Mouse (Mus musculus): ENCODE data around the gene Polm.

DNA sequence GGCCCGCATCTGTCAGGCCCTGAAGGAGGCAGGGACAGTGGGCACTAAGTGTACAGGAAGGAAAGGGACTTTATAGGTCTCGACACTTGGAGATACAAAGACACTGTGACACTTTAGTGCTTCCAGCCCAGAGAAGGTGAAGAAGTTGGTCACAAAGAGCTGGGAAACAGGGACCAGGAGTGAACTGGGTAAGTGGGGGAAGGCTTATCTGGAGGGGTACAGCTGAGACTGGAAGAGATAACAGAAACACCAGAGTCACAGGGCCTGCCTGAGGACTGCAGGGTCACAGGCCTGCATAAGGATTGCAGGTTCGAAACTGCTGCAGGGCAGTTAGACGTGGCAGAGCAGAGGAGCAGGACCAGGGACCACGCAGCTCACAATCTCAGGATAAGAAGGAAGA lies 9.9 kb downstream of the Polm start:
- TF ChIP-seq CTCF (IDR thresholded peaks at IDR 0.05 in 2 of 3, conservative IDR thresholded peaks at IDR 0.05 in 1 of 3; ENCODE audit: control insufficient read depth in 1 of 3, insufficient read depth in 1 of 3, low read depth in 2 of 3, low read length in 3 of 3, poor library complexity in 1 of 3, severe bottlenecking in 1 of 3) (no peak), ELF1 (IDR thresholded peaks at IDR 0.05; ENCODE audit: low read depth, low read length) (no peak), USF2 (IDR thresholded peaks at IDR 0.05; ENCODE audit: borderline replicate concordance in 1 of 2, insufficient read depth in 1 of 2, low read depth in 1 of 2, low read length in 2 of 2) (no peak), POLR2A (IDR thresholded peaks at IDR 0.05; ENCODE audit: control insufficient read depth in 1 of 2, insufficient read depth in 1 of 2, low read depth in 1 of 2, low read length in 2 of 2, poor library complexity in 1 of 2) (no peak), TAL1 (IDR thresholded peaks at IDR 0.05; ENCODE audit: low read length) (peak; percentile 27; the same call in 1 of the 2 replicates), MAFK (IDR thresholded peaks at IDR 0.05; ENCODE audit: borderline replicate concordance, low read depth, low read length) (no peak), EP300 (IDR thresholded peaks at IDR 0.05; ENCODE audit: low read depth in 1 of 2, low read length in 2 of 2) (peak; percentile 65), JUND (IDR thresholded peaks at IDR 0.05; ENCODE audit: low read depth, low read length) (no peak), GATA1 (IDR thresholded peaks at IDR 0.05; ENCODE audit: low read depth, low read length) (peak; percentile 89), RAD21 (IDR thresholded peaks at IDR 0.05; ENCODE audit: low read depth, low read length) (no peak), MAX (IDR thresholded peaks at IDR 0.05; ENCODE audit: low read length) (no peak)

Measured in MEL (cell line).